ENCODE assay signal across 8 mouse cellular contexts in genomic region chr4:99657831-99658470, GRCm38 (mm10). TPM values are rescaled to one million over a fixed set of nuclear protein-coding genes. Genes with fewer than 3 reads are reported as not detected.
DNase-seq lines count a peak whose midpoint lies in the region; ATAC-seq lines count a peak whose summit lies in the region.

No protein-coding gene starts in this region.

- peak overlapping the region; percentile 15 to 38; a peak in 2 of 4 replicates for H3K4me3 ChIP-seq in heart, embryonic 14.5 days (ENCODE audit: control insufficient read depth in 1 of 2, insufficient read depth in 1 of 2, low read depth in 1 of 2, low read length in 2 of 2)
- H3K4me3 ChIP-seq in liver, embryonic 13.5 days (replicated peaks): peak overlapping the region; percentile 40

- peak; percentile 27 to 44 for DNase-seq in cerebellum, postnatal 14 days
- DNase-seq in cerebellum, adult 11-12 months: no peak
- DNase-seq in adrenal gland, postnatal 25 days: peak; percentile 10
- DNase-seq in liver, embryonic 13.5 days: no peak
- DNase-seq in urinary bladder, postnatal 25 days (ENCODE audit: low spot score): no peak
- DNase-seq in adipocyte (ENCODE audit: low spot score): no peak
- DNase-seq in Muller cell, postnatal 12 days (ENCODE audit: inconsistent ontology term): no peak

- H3K9ac ChIP-seq in heart, embryonic 14.5 days (ENCODE audit: low read length): no peak overlapping the region
- no peak overlapping the region for H3K9ac ChIP-seq in liver, embryonic 13.5 days

- peak overlapping the region; percentile 61 for H3K4me2 ChIP-seq in heart, embryonic 14.5 days (ENCODE audit: low read length)
- peak overlapping the region; percentile 45 for H3K4me2 ChIP-seq in liver, embryonic 13.5 days

- no peak for ATAC-seq in heart, embryonic 14.5 days (ENCODE audit: insufficient number of reproducible peaks, insufficient read depth, low FRiP score, low read depth)
- no peak for ATAC-seq in liver, embryonic 13.5 days (ENCODE audit: low read depth)

- H3K36me3 ChIP-seq in heart, embryonic 14.5 days (ENCODE audit: control insufficient read depth, insufficient read depth, low read length): no peaks in the 10 kb centered on the region
- no peaks in the 10 kb centered on the region for H3K36me3 ChIP-seq in liver, embryonic 13.5 days

- no peak overlapping the region for H3K27ac ChIP-seq in heart, embryonic 14.5 days (replicated peaks in 1 of 2; ENCODE audit: control insufficient read depth in 1 of 2, insufficient read depth in 1 of 2, low read depth in 2 of 2, low read length in 2 of 2)
- H3K27ac ChIP-seq in liver, embryonic 13.5 days: no peak overlapping the region

- WGBS in heart, embryonic 14.5 days: under 1% methylated on average over 28 of the region's 41 CpGs
- 3% methylated on average over 26 of the region's 41 CpGs for WGBS in liver, embryonic 13.5 days (ENCODE audit: insufficient replicate concordance)

- peaks cover 0 to 16% of the 10 kb centered on the region in 2 experiments; a peak in 3 of 4 replicates for H3K4me1 ChIP-seq in heart, embryonic 14.5 days (ENCODE audit: control insufficient read depth in 2 of 2, insufficient read depth in 2 of 2, low read length in 2 of 2)
- H3K4me1 ChIP-seq in liver, embryonic 13.5 days (replicated peaks): peaks cover 21% of the 10 kb centered on the region; the same call in 1 of the 2 replicates

- no peaks in the 10 kb centered on the region for H3K9me3 ChIP-seq in heart, embryonic 14.5 days (ENCODE audit: control insufficient read depth, low read length)
- no peaks in the 10 kb centered on the region for H3K9me3 ChIP-seq in liver, embryonic 13.5 days (replicated peaks)

- H3K27me3 ChIP-seq in heart, embryonic 14.5 days (ENCODE audit: control insufficient read depth, insufficient read depth, low read length): peaks cover 92% of the 10 kb centered on the region
- H3K27me3 ChIP-seq in liver, embryonic 13.5 days: peaks cover 98% of the 10 kb centered on the region

RNA-seq across cellular contexts. Expression of gene Foxd3, which starts 1.9 kb away (rescaled TPM):
- total RNA-seq in adrenal gland, postnatal 25 days (2021): 0.49 and 1.0 TPM in 2 replicates
- not detected in 2 replicates for polyA plus RNA-seq in heart, embryonic 14.5 days (2014; fragmentation: Nextera tagmentation; extraction: Ambion mirVana)
- not detected in 2 replicates for polyA plus RNA-seq in liver, embryonic 13.5 days (2015; fragmentation: Nextera tagmentation; extraction: Ambion mirVana)

RNA-seq across cellular contexts. Expression of gene Alg6, which starts 57.5 kb away (rescaled TPM):
- total RNA-seq in adrenal gland, postnatal 25 days (2021): 10.5 and 13.9 TPM in 2 replicates
- 10.8 and 12.2 TPM in 2 replicates for polyA plus RNA-seq in heart, embryonic 14.5 days (2014; fragmentation: Nextera tagmentation; extraction: Ambion mirVana)
- 14.5 and 18.5 TPM in 2 replicates for polyA plus RNA-seq in liver, embryonic 13.5 days (2015; fragmentation: Nextera tagmentation; extraction: Ambion mirVana)

Comparison
In these comparisons a context has a peak if more than half of its experiments do, and no peak if none do; other contexts are left out.
1. DNase-seq: peak in cerebellum, postnatal 14 days (2 of 2) and adrenal gland, postnatal 25 days (single experiment); none in cerebellum, adult 11-12 months (single experiment), liver, embryonic 13.5 days (single experiment), urinary bladder, postnatal 25 days (single experiment), adipocyte (single experiment) and Muller cell, postnatal 12 days (single experiment).